Mouse (Mus musculus) neural tube, embryonic 11.5 days (tissue): ENCODE measurements around the gene E130116L18Rik. TPM values are rescaled to one million over a fixed set of nuclear protein-coding genes. Genes with fewer than 3 reads are reported as not detected.
"Not testable (repeated sequence)": the region's sequence is repeated elsewhere in the genome, so short reads cannot be mapped to it uniquely, and the experiment has no call there.

ENCODE experiments used
- ATAC-seq: fragments of 200-750 bp; cut with Nextera tagmentation; 2 replicates; pipeline ENCODE4 v1.8.0; 2017; ENCODE audit warnings: moderate number of reproducible peaks, mild to moderate bottlenecking, moderate TSS enrichment, moderate library complexity; ENCODE audit not compliant: insufficient read depth, low FRiP score, low TSS enrichment
- DNase-seq: peaks from one replicate; pipeline ENCODE4 v3.0.0-alpha.2; 2015; ENCODE audit warnings: low spot score
- H3K27ac ChIP-seq: fragments of 300-500 bp; sonication (generic); 2 replicates; pipeline ENCODE4 v1.5.1; 2014; ENCODE audit warnings: low read depth, mild to moderate bottlenecking, low read length
- H3K27me3 ChIP-seq: fragments of 300-500 bp; sonication (generic); 2 replicates; pipeline ENCODE4 v1.6.1; 2014; ENCODE audit warnings: mild to moderate bottlenecking, low read length, mixed read lengths; ENCODE audit not compliant: control insufficient read depth, insufficient read depth
- H3K36me3 ChIP-seq: fragments of 300-500 bp; sonication (generic); 2 replicates; pipeline ENCODE4 v1.6.1; 2014; ENCODE audit warnings: mild to moderate bottlenecking, low read length, moderate library complexity, mixed read lengths; ENCODE audit not compliant: control insufficient read depth, insufficient read depth
- H3K4me1 ChIP-seq: fragments of 300-500 bp; sonication (generic); 2 replicates; pipeline ENCODE4 v1.6.1; 2014; ENCODE audit warnings: low read length, mixed read lengths; ENCODE audit not compliant: control insufficient read depth, insufficient read depth
- H3K4me2 ChIP-seq: fragments of 300-500 bp; sonication (generic); 2 replicates; pipeline ENCODE4 v1.6.1; 2014; ENCODE audit warnings: low read depth, mild to moderate bottlenecking, moderate library complexity
- H3K4me3 ChIP-seq: fragments of 300-500 bp; sonication (generic); 2 replicates; pipeline ENCODE4 v1.5.1; 2014; ENCODE audit warnings: low read depth, low read length
- H3K9ac ChIP-seq: fragments of 300-500 bp; sonication (generic); 2 replicates; pipeline ENCODE4 v1.6.1; 2014; ENCODE audit warnings: mild to moderate bottlenecking, low read length
- H3K9me3 ChIP-seq: fragments of 300-500 bp; sonication (generic); 2 replicates; pipeline ENCODE4 v1.6.1; 2016; ENCODE audit warnings: low read length; ENCODE audit not compliant: control insufficient read depth
- WGBS: fragments of 180-500 bp; shearing (Covaris S2); extraction: QIAGEN DNeasy Blood & Tissue Kit; methylation state at CpG from one replicate; pipeline ENCODE4 v1.1.7; 2014; 5-methylcytosine and 5-hydroxymethylcytosine counted together
- polyA plus RNA-seq: library from polyadenylated mRNA; unstranded; fragments of >200 nt; fragmentation: Nextera tagmentation; extraction: Ambion mirVana; gene quantifications from 2 replicates; pipeline ENCODE4 v1.2.1, GENCODE M21; 2014

Gene E130116L18Rik
- polyA plus RNA-seq, 1 experiment from 2014 or later = not detected

GRCm38 (mm10) chr5:25177937-25178336 lies 45.0 kb downstream of the E130116L18Rik start:
- not testable (repeated sequence) for H3K9ac ChIP-seq, H3K27ac ChIP-seq, H3K4me2 ChIP-seq, H3K27me3 ChIP-seq, H3K9me3 ChIP-seq, ATAC-seq, H3K36me3 ChIP-seq, H3K4me1 ChIP-seq, DNase-seq, H3K4me3 ChIP-seq
- 94% methylated on average over 5 of the region's 5 CpGs for WGBS

Other genes starting within 250 kb of the E130116L18Rik start
- 52.9 and 59.1 TPM in 2 replicates for gene Prkag2, start 122.5 kb downstream of the E130116L18Rik start, polyA plus RNA-seq
- not detected in 2 replicates for gene Galntl5, start 41.7 kb downstream of the E130116L18Rik start, polyA plus RNA-seq
- 38.0 and 40.8 TPM in 2 replicates for gene Galnt11, start 1.2 kb downstream of the E130116L18Rik start, polyA plus RNA-seq